Mouse (Mus musculus) lung, postnatal 25 days (tissue): ENCODE measurements around the gene Tgfbrap1.
"Not testable (repeated sequence)": the region's sequence is repeated elsewhere in the genome, so short reads cannot be mapped to it uniquely, and the experiment has no call there.

Source experiments
- DNase-seq: peaks from one replicate; pipeline ENCODE4 v3.0.0; 2022; ENCODE audit warnings: low spot score

The Tgfbrap1 gene

DNA sequence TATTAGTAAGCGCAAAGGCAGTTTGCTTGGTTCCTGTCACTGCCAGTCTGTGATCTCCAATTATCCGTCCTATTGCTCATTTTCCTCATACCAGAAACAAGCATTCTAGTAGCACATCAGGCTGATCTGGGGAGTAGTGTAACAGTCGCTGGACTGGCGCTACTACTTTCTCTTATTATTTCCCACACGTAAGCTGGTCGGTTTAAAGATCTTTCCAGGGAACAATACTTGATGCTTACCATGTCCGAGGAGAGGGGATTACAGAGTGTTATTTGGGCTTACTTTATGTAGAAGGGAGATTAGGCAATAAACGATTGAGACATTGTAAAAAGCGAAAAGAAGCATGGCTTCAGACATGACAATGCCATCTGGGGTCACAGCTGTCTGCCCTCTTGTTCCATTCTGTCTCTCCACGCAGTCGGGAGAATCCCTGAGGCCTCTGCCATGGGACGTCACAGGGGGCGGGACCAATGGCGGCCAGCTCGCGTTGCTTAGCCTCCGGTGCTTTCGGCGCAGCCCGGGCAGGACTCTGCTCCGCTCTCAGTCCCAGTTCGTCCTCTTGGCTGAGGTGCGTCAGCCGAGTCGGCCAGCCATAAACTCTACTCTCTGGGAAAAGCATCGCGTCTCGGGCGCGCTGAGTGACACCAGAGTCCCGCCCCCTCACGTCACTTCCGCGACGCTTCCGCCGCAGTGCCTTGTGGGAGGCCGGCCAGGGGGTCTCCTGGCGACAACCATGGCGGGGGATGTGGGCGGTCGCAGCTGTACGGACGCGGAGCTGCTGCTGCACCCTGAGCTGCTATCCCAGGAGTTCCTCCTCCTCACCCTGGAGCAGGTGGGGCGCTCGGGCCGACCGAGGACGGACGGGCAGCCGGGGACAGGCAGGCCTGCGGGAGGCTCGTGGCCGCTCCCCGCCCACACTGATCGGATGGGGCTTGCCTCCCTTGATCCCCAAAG, at the start of gene Tgfbrap1, which contains the start of gene AI597479:
Gene Tgfbrap1, minus strand, starts transcription at position 607 of the 954 bp plus-strand sequence.
Gene AI597479, plus strand, starts transcription at position 680 of the 954 bp plus-strand sequence.
- peak; percentile 89 for DNase-seq

DNA sequence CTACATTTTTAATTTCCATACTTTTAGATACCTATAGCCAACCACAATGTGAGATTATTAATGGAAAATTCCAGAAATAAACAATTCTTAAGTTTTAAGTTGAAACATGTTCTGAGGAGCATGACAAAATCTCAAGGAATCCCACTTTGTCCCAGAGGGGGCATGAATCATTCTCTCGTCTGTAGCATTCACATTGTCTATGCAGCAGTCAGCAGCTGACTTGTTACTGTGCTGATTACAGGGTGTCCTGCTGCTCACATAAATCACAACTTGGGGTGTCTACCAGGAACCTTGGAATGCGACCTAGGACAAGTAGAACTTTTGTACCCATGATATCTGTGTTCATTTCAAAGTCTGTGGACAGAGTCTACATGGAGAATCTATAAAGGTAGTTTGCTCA, 49.0 kb upstream of the Tgfbrap1 start:
- DNase-seq, result no peak

DNA sequence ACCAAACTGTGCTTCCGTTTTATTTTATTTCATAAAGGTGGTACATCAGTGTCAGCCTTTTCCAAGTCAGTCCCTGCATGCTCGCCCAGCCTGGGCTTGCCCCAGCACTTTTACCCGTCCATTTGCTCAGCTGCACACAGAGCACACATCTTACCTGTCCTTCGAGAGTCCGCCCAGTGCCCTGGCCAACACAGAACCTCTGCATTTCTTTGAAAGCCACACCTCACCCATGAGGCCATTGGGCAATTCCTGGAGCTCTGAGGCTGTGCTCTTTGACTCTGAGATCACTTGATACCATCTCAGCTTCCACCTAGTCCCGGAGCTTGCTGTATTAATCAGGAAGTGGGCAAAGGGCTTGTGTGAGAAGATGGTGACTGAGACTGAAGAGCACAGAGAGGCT, 47.0 kb upstream of the Tgfbrap1 start:
- no peak for DNase-seq

DNA sequence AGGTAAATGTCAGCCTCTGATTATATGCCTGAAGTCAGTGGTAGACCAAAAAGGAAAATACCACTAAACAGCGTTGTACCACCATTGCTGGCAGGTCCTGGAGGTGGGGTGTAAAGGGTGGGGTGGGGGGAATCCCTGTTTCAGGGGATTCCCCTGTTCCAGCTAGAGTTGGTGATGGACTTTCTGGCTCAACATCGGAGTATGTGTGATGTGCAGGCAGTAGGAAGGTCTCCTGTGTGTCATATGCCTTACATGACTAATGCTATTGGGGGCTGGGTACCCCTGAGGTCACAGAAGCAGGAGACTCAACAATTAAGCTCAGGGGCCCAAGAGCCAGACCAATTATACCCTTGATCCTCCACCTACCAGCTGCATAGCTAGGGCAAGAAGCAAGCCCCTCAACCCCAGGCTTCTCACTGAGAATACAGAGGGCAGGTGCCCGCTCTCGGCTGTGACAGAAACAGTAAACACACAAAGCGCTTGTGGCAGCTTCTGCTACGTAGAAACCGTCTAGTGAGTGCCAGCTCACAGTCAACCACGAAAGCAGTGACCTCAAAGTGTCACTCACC, 46.0 kb upstream of the Tgfbrap1 start:
- DNase-seq, result no peak

DNA sequence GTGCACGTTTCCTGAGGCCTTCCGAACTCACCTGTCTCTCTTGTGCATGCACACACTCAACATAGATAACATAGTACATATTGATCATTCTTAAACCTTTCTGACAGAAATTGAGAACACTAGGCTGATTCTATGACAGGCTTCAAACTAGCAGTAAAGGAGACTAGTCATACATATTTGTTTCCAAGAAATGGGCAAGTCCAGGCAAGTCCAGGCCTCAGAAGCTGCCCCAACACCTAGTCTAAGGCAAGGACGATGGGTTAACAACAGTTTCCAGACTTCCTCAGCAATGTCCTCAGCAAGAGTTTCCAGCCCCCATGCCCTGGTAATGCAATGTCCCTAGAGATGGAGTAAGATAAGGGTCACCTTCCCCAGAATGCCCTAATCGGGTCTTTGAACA, 45.4 kb upstream of the Tgfbrap1 start:
- no peak for DNase-seq

DNA sequence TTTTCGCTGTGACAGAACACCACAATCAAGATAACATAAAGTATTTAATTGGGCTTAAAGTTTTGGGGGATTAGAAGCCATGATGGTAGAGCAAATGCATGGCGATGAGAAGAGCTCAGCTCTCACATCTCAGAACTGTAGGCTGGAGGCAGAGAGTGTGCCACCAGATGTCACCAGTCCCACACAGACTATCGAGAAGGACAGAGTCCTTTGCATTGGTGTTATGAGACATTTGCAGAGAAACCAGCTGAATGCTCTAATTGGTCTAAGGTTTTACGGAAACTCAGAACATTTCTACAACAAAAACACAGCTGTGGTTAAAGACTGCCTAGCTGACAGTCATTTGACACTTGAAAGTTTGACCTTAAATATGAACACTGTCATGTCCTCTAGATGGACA, 44.8 kb upstream of the Tgfbrap1 start:
- DNase-seq, result no peak

DNA sequence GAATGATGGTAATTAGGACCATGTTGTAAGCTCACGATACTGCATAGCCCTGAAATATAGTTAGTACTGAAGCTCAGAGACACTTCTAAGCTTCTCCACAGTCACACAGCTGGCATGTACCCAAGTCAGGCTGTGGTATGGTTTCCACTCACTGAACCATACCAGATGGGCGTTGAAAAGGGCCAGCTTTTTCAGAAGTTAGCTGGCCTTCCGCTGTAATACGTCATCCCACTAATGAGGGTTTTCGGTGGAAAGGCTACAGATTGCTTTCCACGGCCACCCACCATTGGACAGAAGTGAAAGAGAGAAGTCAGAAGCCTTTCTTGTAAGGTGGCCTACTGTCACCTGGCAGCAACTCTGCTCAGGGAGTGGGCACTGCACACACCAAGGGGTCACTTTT, 44.4 kb upstream of the Tgfbrap1 start:
- DNase-seq, result no peak

DNA sequence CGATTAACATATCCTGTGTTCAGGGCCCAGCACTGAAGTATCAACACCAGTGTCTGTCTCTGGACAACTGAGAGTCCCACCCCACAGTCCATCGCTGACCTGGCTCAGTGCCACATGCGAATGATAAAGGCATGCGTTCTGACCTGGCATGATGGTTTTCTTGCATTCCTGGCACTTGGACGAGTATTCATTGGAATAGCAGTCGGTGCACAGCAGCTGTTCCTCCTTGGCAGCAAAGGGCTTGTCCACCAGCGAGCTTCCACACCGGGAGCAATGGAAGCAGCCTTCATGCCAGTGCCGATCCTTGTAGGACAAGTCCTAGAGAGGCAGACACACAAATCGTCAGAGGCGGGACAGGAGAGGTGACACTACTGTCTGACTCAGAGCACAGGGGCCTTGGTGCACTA, 43.1 kb upstream of the Tgfbrap1 start:
- no peak for DNase-seq

DNA sequence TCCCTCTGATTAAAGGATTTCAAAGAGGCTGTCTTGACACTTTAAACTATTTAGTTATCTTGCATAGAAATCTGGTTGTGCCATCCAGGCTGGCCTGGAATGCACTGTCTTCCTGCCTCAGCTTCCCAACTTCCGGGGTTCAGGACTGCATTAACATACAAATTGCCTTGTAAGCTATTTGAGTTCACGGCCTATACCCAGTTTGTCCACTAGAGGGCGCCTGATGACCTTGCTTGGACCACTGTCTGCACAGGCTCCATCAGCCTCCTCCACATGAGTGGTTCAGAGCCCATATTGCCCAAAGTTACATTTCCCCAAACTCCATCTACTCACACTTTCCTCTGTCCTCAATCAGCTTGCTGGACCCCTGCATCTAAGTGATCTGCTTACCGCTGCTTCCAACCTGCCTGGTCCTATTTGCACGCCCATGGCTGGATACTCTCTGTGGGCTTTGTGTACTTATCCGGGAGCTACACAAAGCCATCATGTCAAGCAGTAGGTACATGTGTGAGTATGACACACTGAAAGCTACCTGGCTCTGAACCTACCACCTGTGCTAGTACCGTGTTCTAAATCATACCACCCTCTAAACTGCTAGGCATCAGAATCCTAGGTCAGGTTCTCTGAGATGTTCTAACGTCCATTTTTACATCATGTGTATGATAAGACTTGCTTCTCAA, 41.3 kb upstream of the Tgfbrap1 start:
- DNase-seq, result peak; percentile 83

DNA sequence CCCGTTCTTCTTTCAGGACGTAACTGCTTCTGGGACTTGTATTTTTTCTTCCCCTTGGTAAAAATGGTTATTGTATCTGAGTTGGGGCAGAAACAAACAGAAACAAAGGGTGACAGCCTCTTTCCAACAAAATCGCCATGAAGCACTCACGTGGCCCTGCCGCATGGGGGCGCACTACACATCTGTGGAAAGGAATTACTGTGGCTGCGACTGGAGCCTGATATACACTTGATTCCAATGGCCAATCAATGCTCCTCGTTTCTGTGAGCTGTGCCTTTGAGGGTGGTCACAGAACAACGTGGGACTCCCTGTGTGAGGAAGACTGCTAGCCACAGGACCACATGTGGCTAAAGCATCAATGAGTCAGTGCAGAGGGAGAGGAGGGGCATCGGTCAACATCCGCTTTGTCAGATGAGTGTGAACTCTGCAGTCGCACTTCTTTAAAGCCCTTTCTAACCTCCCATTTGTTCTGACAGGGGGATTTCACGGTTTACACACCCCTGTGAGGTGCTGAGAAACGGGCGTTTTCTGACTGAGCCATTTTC, 39.9 kb upstream of the Tgfbrap1 start:
- DNase-seq, result no peak

DNA sequence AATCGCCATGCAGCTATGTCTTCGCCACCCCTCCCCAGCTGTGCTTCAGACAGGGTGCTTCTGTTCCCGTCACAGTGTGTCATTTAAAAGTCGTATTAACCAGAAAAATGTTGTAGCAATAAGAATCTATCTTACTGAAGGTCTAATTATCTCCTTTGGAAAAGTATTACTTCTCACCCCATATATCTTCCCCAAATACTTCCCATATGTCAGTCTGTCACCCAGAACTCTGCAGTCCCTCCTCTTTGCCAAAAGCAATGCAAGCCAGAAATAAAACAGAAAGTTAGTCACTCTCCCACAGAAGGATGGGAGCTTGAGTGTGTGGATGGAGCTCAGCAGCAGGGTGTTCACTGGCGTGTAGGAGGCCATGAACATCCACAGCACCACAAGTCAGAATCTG, 38.9 kb upstream of the Tgfbrap1 start:
- no peak for DNase-seq

DNA sequence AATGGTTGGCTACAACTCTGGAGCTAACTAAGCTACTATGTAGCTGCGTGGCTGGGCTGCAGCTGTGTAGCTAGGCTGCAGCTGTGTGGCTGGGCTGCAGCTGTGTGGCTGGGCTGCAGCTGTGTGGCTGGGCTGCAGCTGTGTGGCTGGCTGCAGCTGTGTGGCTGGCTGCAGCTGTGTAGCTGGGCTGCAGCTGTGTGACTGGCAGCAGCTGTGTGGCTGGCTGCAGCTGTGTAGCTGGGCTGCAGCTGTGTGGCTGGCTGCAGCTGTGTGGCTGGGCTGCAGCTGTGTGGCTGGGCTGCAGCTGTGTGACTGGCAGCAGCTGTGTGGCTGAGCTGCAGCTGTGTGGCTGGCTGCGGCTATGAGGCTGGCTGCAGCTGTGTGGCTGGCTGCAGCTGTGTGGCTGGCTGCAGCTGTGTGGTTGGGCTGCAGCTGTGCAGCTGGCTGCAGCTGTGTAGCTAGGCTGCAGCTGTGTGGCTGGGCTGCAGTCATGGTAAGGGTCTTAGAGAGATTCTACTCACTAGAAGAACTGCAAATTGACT, 38.1 kb upstream of the Tgfbrap1 start:
- DNase-seq, result not testable (repeated sequence)

DNA sequence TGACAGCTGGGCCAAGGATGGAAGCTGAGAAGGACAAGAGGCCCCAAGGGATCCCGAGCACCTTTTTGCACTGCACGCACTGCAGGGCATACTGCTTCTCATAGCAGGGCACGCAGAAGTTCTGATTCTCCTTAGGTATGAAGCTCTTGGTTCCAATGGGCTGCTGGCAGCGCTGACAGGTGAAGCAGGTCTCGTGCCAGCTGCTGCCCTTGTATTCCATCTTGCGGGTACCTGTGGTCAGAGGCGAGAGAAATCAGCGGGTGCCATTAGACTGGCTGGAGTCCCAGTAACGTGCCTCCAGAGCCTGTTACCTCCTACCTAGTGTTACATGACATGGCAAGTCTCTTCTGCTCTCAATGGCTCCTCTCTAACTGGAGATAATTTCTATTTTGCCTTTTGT, 33.2 kb upstream of the Tgfbrap1 start:
- DNase-seq, result no peak

DNA sequence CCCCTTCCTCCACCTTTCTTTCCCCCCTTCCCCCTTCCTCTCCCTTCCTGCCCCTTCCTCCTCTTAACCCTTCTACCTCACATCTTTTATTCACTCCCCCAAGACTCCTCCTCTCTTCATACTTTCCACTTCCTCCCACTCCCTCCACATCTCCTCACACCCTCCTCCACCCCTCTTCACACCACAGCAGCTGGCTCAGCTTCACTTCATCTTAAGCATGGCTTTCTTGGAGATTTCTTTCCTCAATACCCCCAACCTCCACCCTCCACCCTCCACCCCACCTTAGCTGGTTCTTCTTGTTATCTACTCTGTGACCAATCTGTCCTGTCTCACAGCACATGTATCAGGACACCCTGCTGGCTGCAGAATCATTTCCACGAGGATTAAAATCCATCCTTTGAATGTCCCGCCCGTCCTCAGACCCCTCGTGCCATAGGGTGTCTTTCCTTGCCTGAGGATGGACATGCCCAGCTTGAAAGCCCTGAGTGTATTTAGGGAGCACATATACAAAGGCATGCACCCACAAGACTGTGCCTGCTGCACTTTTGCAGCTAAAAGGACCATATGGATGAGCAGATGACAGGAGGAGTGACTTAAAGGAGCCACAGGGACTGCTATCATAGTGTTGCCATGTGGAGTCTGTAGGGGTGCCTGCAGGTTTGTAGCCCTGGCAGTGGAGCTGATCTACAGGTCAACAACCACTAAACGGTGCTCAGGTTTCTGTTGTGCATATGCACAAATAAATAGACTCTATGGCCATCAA, 32.0 kb upstream of the Tgfbrap1 start:
- DNase-seq, result no peak

DNA sequence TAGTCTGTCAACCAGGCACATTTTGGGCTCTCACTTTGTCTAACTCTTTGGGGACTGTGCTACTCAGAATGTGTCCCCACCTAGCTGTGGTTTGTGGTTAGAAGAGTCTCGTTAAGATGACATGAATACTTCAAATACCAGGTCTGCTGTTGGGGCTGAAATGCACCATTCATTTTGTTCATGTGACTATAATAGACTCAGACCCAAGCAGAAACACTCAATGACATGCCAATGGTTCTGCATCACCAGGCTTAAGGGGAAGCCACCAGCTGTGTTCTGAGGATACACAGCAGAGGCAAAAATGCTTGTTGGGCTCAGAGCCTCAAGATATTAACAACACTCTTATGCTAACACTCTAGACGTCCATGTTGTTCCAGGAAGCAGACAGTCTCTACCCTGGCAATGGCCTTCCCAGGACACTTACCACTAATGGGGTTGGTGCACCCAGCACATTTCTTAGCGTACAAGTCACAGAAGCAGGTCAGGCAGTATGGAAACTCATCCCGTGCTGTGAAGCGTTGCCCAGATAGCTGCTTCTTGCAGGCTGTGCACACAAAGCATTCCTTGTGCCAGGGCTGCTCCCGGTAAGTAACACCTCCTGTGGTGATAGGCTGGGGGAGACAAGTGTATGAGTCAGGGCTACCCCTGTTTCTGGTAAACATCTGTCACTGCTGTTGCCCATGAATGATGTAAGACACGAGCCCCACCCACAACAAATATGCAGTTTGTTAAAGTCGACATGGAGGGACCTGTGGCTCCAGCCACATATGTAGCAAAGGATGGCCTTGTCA, 29.6 kb upstream of the Tgfbrap1 start:
- peak; percentile 16 for DNase-seq

DNA sequence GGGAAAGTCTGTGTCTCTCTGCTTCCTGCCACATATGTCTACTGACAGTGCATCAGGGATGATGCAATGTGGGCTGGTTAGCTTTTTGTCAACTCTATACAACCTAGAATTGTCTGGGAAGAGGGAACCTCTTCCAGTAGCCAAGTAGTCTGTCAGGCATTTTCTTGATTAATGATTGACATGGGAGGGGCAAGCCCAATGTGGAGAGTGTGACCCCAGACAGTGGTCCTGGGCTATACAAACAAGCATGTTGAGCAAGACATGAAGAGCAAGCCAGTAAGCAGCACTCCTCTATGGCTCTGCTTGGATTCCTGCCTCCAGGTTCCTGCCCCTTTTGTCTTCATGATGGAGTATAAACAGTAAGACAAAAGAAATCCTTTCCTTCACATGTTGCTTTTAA, 28.8 kb upstream of the Tgfbrap1 start:
- no peak for DNase-seq

DNA sequence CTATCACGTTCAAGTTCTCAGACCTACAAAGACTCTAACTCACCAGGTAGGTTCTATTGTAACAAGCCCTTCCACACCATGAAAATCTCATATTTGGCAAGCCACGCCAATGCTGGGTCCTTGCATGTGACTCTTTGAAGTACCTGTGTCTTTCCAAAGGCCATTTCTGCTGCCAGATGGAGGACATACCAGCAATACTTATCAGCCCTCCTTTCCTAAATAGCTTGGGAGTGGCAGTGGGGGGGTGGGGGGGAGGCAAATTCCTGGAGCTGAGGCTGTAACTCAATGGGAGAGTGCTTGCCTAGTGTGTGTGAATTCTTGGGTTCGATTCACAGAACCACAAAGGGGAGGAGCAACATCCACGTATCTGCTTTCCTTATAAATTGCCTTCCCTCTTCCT, 26.3 kb upstream of the Tgfbrap1 start:
- DNase-seq, result peak; percentile 12

DNA sequence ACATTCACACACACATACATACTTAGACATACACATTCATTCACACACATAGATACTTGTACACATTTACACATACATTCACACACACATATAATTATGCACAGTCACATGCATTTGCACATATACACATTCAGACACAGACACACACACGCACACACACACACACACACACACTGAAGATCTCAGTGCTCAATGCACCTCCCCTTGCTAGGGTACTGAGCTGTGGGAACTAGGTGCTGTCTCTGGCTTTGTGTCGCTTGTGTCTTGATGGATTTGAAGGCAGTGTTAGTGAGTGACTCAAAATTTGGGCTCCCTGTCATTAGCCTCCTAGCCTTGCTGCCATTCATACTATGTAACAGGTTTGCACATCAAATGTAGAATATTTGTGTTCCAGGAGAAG, 24.2 kb upstream of the Tgfbrap1 start:
- no peak for DNase-seq

DNA sequence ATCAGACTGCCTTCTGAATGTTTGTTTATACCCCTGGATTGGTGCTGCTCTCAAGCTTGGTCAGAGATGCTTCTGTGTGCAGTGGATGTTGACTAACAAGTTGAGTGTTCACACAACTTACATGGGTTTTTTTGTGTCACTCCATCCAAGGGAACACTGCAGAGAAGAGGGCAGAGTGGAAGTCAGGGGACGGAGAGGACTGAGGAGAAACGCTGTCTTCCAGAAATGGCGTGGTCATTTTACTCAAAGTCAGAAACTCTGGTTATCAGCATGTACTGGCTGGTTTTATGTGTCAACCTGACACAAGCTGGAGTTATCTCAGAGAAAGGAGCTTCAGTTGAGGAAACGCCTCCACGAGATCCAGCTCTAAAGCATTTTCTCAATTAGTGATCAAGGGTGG, 22.5 kb upstream of the Tgfbrap1 start:
- DNase-seq, result no peak

DNA sequence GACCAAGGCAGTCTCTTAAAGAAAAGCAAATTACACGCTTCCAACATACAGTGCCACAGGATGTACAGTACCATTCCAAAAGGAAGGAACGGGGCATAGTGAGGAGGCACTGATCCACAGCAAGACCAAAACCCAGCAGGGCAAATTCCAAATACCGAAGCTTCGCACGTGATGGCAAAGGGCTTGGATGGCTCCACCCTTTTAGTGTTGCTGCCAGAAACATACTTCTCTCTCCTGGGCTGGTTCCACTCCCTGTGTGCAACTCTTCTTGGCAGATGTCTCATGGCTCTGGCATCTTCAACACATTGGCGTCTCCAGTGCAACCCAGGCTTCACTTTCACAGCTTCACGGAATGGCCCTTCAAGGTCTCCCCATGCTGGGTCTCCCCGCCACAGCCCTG, 19.0 kb upstream of the Tgfbrap1 start:
- DNase-seq, result no peak

DNA sequence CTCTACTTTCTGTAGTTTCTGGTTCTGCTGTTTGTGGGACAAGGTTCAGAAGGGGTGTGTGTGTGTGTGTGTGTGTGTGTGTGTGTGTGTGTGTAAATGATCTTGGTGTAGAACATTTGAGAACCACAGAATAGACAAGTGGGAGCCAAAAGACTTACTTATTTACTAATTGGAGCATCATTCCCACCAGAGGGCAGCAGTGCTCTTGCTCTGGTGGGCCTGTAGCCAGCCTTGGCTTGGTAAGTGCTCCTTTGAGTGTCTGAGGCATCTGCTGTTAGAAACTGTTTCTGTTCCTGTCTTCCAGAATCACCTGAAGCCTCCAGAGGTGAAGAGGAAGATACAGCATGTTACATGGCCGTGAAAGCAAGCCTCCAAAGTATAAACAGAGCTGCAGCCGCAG, 14.4 kb upstream of the Tgfbrap1 start:
- DNase-seq, result peak; percentile 45
